Mouse (Mus musculus) mouse embryonic stem cell (cell line): ENCODE measurements around the gene Defb26.

Source experiments
- in situ Hi-C, 2 experiments: fragments of 300-500 bp; cut with MboI; formaldehyde crosslinking; loops; 1 replicate in 1 of 2; 3 replicates in 1 of 2; pipeline ENCODE4 v1.14.3; 2019 to 2020; ENCODE audit warnings: low sequenced_read_pairs in 2 of 2, low pct_unique_long_range_greater_than_20kb in 1 of 2, mixed read lengths in 1 of 2; ENCODE audit not compliant: unreplicated experiment in 1 of 2

Gene Defb26

DNA sequence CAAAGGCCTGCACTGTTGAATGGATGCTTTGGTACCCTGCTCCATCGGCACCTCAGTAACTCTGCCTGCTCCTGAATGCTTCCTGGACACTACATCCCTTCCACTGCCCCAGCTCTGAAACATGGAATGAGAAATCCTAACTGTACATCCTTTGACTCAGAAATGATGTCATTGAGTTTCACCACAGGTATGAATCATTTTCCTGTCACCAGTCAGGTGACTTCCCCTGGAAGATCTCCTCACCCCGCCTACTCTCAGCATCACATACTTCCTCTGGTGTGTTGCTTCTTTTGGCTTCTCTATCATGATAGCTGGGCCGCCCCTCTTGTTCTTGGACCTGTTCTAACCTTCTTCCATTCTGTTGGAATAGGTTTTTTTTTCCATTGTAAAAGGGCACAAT is 30.6 kb downstream of the Defb26 start:
- in situ Hi-C loops = no loop called here

DNA sequence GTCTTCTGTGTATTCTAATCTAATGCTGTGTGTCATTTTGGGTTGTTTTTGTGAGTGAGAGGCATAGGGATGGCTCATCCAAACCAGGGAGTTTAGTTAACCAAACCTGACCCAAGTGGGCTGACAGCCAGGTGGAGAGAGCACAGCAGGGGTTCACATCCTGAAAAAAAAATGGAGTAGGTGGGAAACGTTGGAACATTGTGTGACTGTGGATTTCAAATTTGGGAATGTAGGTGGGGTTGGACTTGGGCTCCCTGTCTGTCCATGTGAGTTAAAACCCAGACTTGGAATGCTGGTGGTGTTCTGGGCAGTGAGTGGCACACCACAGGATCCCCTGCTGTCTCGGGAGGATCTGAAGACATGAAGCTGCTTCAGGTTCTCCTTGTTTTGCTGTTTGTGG is 34.7 kb downstream of the Defb26 start, which contains the start of gene Defb20:
Gene Defb20 (plus strand): TSS at position 301 of the 400 bp plus-strand sequence.
- in situ Hi-C loops = no loop called here

DNA sequence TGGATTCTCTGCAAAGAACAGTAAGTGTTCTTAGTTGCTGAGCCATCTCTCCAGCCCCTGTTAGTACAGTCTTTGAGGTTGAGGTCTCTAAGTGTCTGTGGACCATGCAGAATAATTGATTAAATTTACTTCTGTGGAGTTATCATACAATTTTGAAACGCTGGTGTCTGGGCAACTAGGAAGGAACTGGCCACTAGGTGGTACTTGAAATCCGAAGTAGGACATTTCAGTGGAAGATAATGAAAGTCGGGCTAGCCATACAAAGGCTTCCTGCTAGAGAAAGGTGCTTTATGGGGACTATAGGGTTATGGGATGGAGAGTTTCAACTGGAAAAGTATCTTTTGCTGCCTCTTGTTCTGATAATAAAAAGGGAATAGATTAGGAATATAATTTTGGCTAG is 39.1 kb downstream of the Defb26 start:
- in situ Hi-C loops = no loop called here

DNA sequence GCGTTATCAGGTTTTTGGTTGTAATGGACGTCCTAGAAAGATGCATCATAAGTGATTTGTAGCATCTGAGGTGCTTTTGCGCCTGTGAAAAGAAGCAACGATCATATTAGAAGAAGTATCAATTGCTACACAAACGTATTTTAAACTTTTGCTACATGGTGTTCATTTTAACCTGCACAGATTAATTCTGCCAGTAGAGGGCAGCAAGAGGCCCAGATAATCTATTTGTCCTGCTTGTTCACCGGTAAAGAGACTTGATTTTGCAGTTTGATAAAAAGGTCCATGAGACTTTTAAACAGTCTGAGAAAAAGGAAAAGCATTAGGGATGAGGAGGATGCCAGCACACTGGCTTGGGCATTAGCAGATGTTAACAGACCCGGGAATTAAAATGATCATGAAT is 40.5 kb downstream of the Defb26 start:
- in situ Hi-C loops = no loop called here

DNA sequence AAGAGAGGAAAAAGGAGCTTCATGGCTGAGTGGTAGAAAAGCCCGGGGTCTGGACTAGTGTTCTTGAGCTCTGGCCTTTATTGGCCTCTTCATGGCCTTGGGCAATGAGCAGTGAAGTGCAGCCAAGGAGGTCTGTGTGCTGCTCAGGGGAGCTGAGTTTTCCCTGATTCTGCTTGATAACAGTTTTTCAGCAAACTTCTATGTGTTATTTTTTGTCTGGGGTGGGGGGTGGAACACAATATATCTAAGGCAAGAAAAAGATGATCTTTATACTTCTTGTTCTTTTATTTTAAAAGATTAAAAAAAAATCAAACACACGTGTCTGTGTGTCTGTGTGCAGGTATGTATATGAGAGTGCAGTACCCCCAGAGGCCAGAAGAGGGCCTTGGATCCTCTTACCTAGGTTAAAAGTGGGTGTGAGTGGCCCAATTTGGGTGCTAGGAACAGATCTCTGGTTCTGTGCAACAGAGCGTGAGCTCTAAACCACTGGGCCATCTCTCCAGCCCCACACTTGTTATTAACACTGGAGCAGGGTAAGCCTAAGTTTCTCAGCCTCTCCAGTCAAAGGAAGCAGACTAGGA is 46.8 kb downstream of the Defb26 start, which contains the start of gene Defb23:
Gene Defb23 (minus strand): TSS at position 51 of the 581 bp plus-strand sequence.
- in situ Hi-C loops = no loop called here

DNA sequence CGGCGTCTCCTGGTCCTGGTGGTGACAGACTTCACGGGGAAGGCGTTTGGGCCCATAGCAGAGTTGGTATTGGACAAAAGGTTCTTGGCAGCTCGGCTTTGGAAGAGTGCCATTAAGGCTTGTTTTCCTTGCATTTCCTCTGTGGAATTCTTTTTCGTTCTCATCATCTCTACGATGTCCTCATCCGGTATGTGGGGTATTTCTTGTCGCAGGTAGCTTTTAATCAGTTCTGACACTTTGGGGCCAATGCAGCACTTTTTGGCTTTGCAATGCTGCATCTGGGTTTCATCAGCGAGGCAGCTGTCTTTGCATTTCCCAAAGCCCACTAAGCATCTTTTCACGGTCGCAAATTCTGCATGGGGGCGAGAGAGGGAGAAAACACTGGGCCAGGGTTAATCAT is 52.3 kb downstream of the Defb26 start:
- in situ Hi-C loops = no loop called here
